Comparison of ENCODE assay signal across 28 mouse cellular contexts in genomic region chr11:102374108-102374725, GRCm38 (mm10). TPM values are rescaled to one million over a fixed set of nuclear protein-coding genes. Genes with fewer than 3 reads are reported as not detected.
DNase-seq lines count a peak whose midpoint lies in the region; ATAC-seq and TF ChIP-seq lines count a peak whose summit lies in the region.
"Had no signal": no experiment of that assay in that cellular context is flagged by ENCODE, and none has a peak within 500 bp of the region (broad histone marks: within the 10 kb centered on the region; RNA-seq: fewer than 3 reads in every experiment).

No protein-coding gene starts in this region.

- TF ChIP-seq CTCF in E14TG2a.4 (conservative IDR thresholded peaks at IDR 0.05; ENCODE audit: low read length), result no peak

- peaks cover 24% of the 10 kb centered on the region for H3K27me3 ChIP-seq in heart, embryonic 10.5 days (ENCODE audit: insufficient read depth, poor library complexity, severe bottlenecking)
- peaks cover 15% of the 10 kb centered on the region for H3K27me3 ChIP-seq in E14TG2a.4 (ENCODE audit: insufficient read depth, low read length)
- H3K27me3 ChIP-seq in erythroblast, embryonic 14.5 days (ENCODE audit: control insufficient read depth), result peaks cover 16% of the 10 kb centered on the region
- H3K27me3 ChIP-seq in liver, embryonic 15.5 days, result peaks cover 27% of the 10 kb centered on the region; the same call in 1 of the 2 replicates
- 0 out of 2 replicates have a peak, but pooled peaks cover 4% of the 10 kb centered on the region for H3K27me3 ChIP-seq in intestine, embryonic 15.5 days (replicated peaks)
- H3K27me3 ChIP-seq: neural tube, embryonic 15.5 days had no signal

- H3K36me3 ChIP-seq in heart, embryonic 10.5 days, result no peaks in the 10 kb centered on the region; the same call in 1 of the 2 replicates
- no peaks in the 10 kb centered on the region for H3K36me3 ChIP-seq in E14TG2a.4 (ENCODE audit: insufficient read depth, low read length)
- H3K36me3 ChIP-seq in erythroblast, embryonic 14.5 days (ENCODE audit: control insufficient read depth), result peaks cover 58% of the 10 kb centered on the region
- 0 out of 2 replicates have a peak, but pooled peaks cover 4% of the 10 kb centered on the region for H3K36me3 ChIP-seq in liver, embryonic 15.5 days (replicated peaks)
- no peaks in the 10 kb centered on the region for H3K36me3 ChIP-seq in intestine, embryonic 15.5 days
- H3K36me3 ChIP-seq: embryonic facial prominence, embryonic 13.5 days; hindbrain, embryonic 13.5 days; neural tube, embryonic 15.5 days had no signal

- no peak overlapping the region for H3K4me3 ChIP-seq in heart, embryonic 10.5 days
- H3K4me3 ChIP-seq in E14TG2a.4 (replicated peaks; ENCODE audit: low read length), result peak overlapping the region; percentile 45; the same call in 1 of the 2 replicates
- peak overlapping the region; percentile 67 for H3K4me3 ChIP-seq in erythroblast, embryonic 14.5 days (replicated peaks)
- H3K4me3 ChIP-seq in liver, embryonic 15.5 days (replicated peaks), result peak overlapping the region; percentile 49; the same call in 1 of the 2 replicates
- no peak overlapping the region for H3K4me3 ChIP-seq in intestine, embryonic 15.5 days (replicated peaks)
- H3K4me3 ChIP-seq: embryonic facial prominence, embryonic 13.5 days; hindbrain, embryonic 13.5 days; left cerebral cortex, adult 2 months; neural tube, embryonic 15.5 days had no signal

- H3K27ac ChIP-seq in heart, embryonic 10.5 days, result peak overlapping the region; percentile 75; the same call in 1 of the 2 replicates
- peak overlapping the region; percentile 99 for H3K27ac ChIP-seq in liver, embryonic 15.5 days (replicated peaks)
- H3K27ac ChIP-seq in intestine, embryonic 15.5 days, result no peak overlapping the region
- H3K27ac ChIP-seq: embryonic facial prominence, embryonic 13.5 days; hindbrain, embryonic 13.5 days; left cerebral cortex, adult 2 months; neural tube, embryonic 15.5 days had no signal

- WGBS in heart, embryonic 10.5 days, result 72% methylated on average over 7 of the region's 7 CpGs
- 52% methylated on average over 7 of the region's 7 CpGs for WGBS in liver, embryonic 15.5 days (ENCODE audit: insufficient replicate concordance)
- 85% methylated on average over 7 of the region's 7 CpGs for WGBS in intestine, embryonic 15.5 days

- intact Hi-C loops in heart, postnatal 14 days (cut with DNase I), result no loop called here
- intact Hi-C loops in left cerebral cortex, postnatal 4 days (cut with DNase I), result loop anchor here (5.0 kb wide), 1 partner anchor 37 kb away; no protein-coding TSS in a partner anchor

- DNase-seq in heart, embryonic 10.5 days (ENCODE audit: low spot score), result peak; percentile 71
- DNase-seq in heart, postnatal 14 days, result no peak
- no peak for DNase-seq in thymus, postnatal 25 days
- no peak for DNase-seq in left cerebral cortex, postnatal 4 days
- DNase-seq: adrenal gland, postnatal 36 days; cerebellum, adult 11-12 months; cerebellum, postnatal 10 days; forebrain, postnatal 0 days; gastrocnemius, postnatal 25 days; heart, postnatal 10 days; kidney, adult 2 months; kidney, postnatal 10 days; lung, adult 2 months; lung, postnatal 14 days; thymus, postnatal 14 days had no signal

- H3K4me2 ChIP-seq in liver, embryonic 15.5 days, result peak overlapping the region; percentile 74
- H3K4me2 ChIP-seq in intestine, embryonic 15.5 days (replicated peaks), result no peak overlapping the region
- H3K4me2 ChIP-seq: embryonic facial prominence, embryonic 13.5 days; hindbrain, embryonic 13.5 days; midbrain, embryonic 11.5 days; neural tube, embryonic 15.5 days had no signal

- H3K4me1 ChIP-seq in heart, embryonic 10.5 days, result peaks cover 38% of the 10 kb centered on the region
- peaks cover 64% of the 10 kb centered on the region for H3K4me1 ChIP-seq in E14TG2a.4 (replicated peaks; ENCODE audit: low read depth, low read length)
- H3K4me1 ChIP-seq in erythroblast, embryonic 14.5 days (ENCODE audit: control insufficient read depth), result peaks cover 95% of the 10 kb centered on the region
- peaks cover 88% of the 10 kb centered on the region for H3K4me1 ChIP-seq in liver, embryonic 15.5 days (replicated peaks)
- peaks cover 20% of the 10 kb centered on the region for H3K4me1 ChIP-seq in intestine, embryonic 15.5 days (replicated peaks)

- ATAC-seq in liver, embryonic 15.5 days (ENCODE audit: insufficient read depth), result peak; percentile 2; the same call in 1 of the 2 replicates
- no peak for ATAC-seq in intestine, embryonic 15.5 days
- ATAC-seq: CD4-positive, CD25-positive, alpha-beta regulatory T cell, adult 4 months; forebrain, postnatal 0 days; Patski had no signal

- peaks cover 3% of the 10 kb centered on the region; the same call in 1 of the 2 replicates for H3K9me3 ChIP-seq in heart, embryonic 10.5 days
- H3K9me3 ChIP-seq in E14TG2a.4 (ENCODE audit: low read length), result peaks cover 7% of the 10 kb centered on the region
- peaks cover 16% of the 10 kb centered on the region for H3K9me3 ChIP-seq in erythroblast, embryonic 14.5 days (ENCODE audit: control insufficient read depth, low read length)
- peaks cover 6% of the 10 kb centered on the region for H3K9me3 ChIP-seq in liver, embryonic 15.5 days (replicated peaks)
- H3K9me3 ChIP-seq in intestine, embryonic 15.5 days, result 0 out of 2 replicates have a peak, but pooled peaks cover 4% of the 10 kb centered on the region
- H3K9me3 ChIP-seq: embryonic facial prominence, embryonic 13.5 days; hindbrain, embryonic 13.5 days; neural tube, embryonic 15.5 days had no signal

- peak overlapping the region; percentile 71 for H3K9ac ChIP-seq in liver, embryonic 15.5 days
- no peak overlapping the region for H3K9ac ChIP-seq in intestine, embryonic 15.5 days
- H3K9ac ChIP-seq: embryonic facial prominence, embryonic 13.5 days; forebrain, postnatal 0 days; hindbrain, embryonic 13.5 days; neural tube, embryonic 15.5 days had no signal

RNA-seq across cellular contexts. Expression of gene Slc4a1, which starts 8.2 kb away (rescaled TPM):
- 88.9 and 128 TPM in 2 replicates for polyA plus RNA-seq in heart, embryonic 10.5 days (2016; fragmentation: Nextera tagmentation; extraction: Ambion mirVana)
- total RNA-seq in heart, postnatal 14 days (2021), result 10 to 100 TPM; 22.7 to 23.0 TPM
- 575 and 672 TPM in 2 replicates for polyA plus RNA-seq in erythroblast, embryonic 14.5 days (2012)
- 1,073 and 1,204 TPM in 2 replicates for polyA plus RNA-seq in liver, embryonic 15.5 days (2015; fragmentation: Nextera tagmentation; extraction: Ambion mirVana)
- 15.2 and 18.0 TPM in 2 replicates for polyA plus RNA-seq in intestine, embryonic 15.5 days (2015; fragmentation: Nextera tagmentation; extraction: Ambion mirVana)
- total RNA-seq in left cerebral cortex, postnatal 4 days (2021), result 1 to 10 TPM in 1 of 2 experiments, under 1 TPM in 1; 0.87 to 1.9 TPM
- polyA plus RNA-seq: CD4-positive, CD25-positive, alpha-beta regulatory T cell, adult 4 months; Patski; small intestine, adult 2 months had no signal

RNA-seq across cellular contexts. Expression of gene Rundc3a, which starts 19.0 kb away (rescaled TPM):
- polyA plus RNA-seq in heart, embryonic 10.5 days (2016; fragmentation: Nextera tagmentation; extraction: Ambion mirVana), result 0.74 and 1.8 TPM in 2 replicates
- under 1 TPM in 1 of 2 experiments, not detected in 1; 0.29 TPM for total RNA-seq in heart, postnatal 14 days (2021)
- 1.8 and 2.1 TPM in 2 replicates for polyA plus RNA-seq in erythroblast, embryonic 14.5 days (2012)
- 2.2 and 2.4 TPM in 2 replicates for polyA plus RNA-seq in liver, embryonic 15.5 days (2015; fragmentation: Nextera tagmentation; extraction: Ambion mirVana)
- 8.7 and 10.8 TPM in 2 replicates for polyA plus RNA-seq in intestine, embryonic 15.5 days (2015; fragmentation: Nextera tagmentation; extraction: Ambion mirVana)
- total RNA-seq in left cerebral cortex, postnatal 4 days (2021), result 100 to 1,000 TPM; 261 to 262 TPM
- total RNA-seq: megakaryocyte progenitor cell, adult 5-6 weeks had no signal

RNA-seq across cellular contexts. Expression of gene Slc25a39, which starts 33.5 kb away (rescaled TPM):
- polyA plus RNA-seq in heart, embryonic 10.5 days (2016; fragmentation: Nextera tagmentation; extraction: Ambion mirVana), result 313 and 314 TPM in 2 replicates
- total RNA-seq in heart, postnatal 14 days (2021), result 100 to 1,000 TPM; 163 to 176 TPM
- polyA plus RNA-seq in erythroblast, embryonic 14.5 days (2012), result 579 and 725 TPM in 2 replicates
- polyA plus RNA-seq in liver, embryonic 15.5 days (2015; fragmentation: Nextera tagmentation; extraction: Ambion mirVana), result 451 and 525 TPM in 2 replicates
- polyA plus RNA-seq in intestine, embryonic 15.5 days (2015; fragmentation: Nextera tagmentation; extraction: Ambion mirVana), result 305 and 329 TPM in 2 replicates
- total RNA-seq in left cerebral cortex, postnatal 4 days (2021), result 10 to 100 TPM; 57.2 to 58.8 TPM

RNA-seq across cellular contexts. Expression of gene Ubtf, which starts 54.7 kb away (rescaled TPM):
- 60.4 and 75.4 TPM in 2 replicates for polyA plus RNA-seq in heart, embryonic 10.5 days (2016; fragmentation: Nextera tagmentation; extraction: Ambion mirVana)
- 10 to 100 TPM; 60.1 to 69.7 TPM for total RNA-seq in heart, postnatal 14 days (2021)
- 10.3 and 12.3 TPM in 2 replicates for polyA plus RNA-seq in erythroblast, embryonic 14.5 days (2012)
- 50.9 and 55.2 TPM in 2 replicates for polyA plus RNA-seq in liver, embryonic 15.5 days (2015; fragmentation: Nextera tagmentation; extraction: Ambion mirVana)
- 77.8 and 80.2 TPM in 2 replicates for polyA plus RNA-seq in intestine, embryonic 15.5 days (2015; fragmentation: Nextera tagmentation; extraction: Ambion mirVana)
- total RNA-seq in left cerebral cortex, postnatal 4 days (2021), result 100 to 1,000 TPM; 113 to 115 TPM

RNA-seq across cellular contexts. Expression of gene Grn, which starts 55.9 kb away (rescaled TPM):
- 109 and 151 TPM in 2 replicates for polyA plus RNA-seq in heart, embryonic 10.5 days (2016; fragmentation: Nextera tagmentation; extraction: Ambion mirVana)
- total RNA-seq in heart, postnatal 14 days (2021), result 100 to 1,000 TPM; 130 to 136 TPM
- 1.8 and 2.6 TPM in 2 replicates for polyA plus RNA-seq in erythroblast, embryonic 14.5 days (2012)
- polyA plus RNA-seq in liver, embryonic 15.5 days (2015; fragmentation: Nextera tagmentation; extraction: Ambion mirVana), result 94.8 and 121 TPM in 2 replicates
- polyA plus RNA-seq in intestine, embryonic 15.5 days (2015; fragmentation: Nextera tagmentation; extraction: Ambion mirVana), result 156 and 171 TPM in 2 replicates
- total RNA-seq in left cerebral cortex, postnatal 4 days (2021), result 10 to 100 TPM; 54.0 to 58.5 TPM

Comparison
In these comparisons a context has a peak if more than half of its experiments do, and no peak if none do; other contexts are left out.
1. H3K4me3 ChIP-seq: peak in E14TG2a.4 (single experiment), erythroblast, embryonic 14.5 days (single experiment) and liver, embryonic 15.5 days (single experiment); none in heart, embryonic 10.5 days (single experiment) and intestine, embryonic 15.5 days (single experiment).